Mouse (Mus musculus) kidney, embryonic 16.5 days (tissue): ENCODE data around the gene Ankrd13d. TPM values are rescaled to one million over a fixed set of nuclear protein-coding genes. Genes with fewer than 3 reads are reported as not detected.

Experiments used
- ATAC-seq: fragments of 200-750 bp; cut with Nextera tagmentation; 2 replicates; pipeline ENCODE4 v1.8.0; 2017; ENCODE audit warnings: moderate TSS enrichment; ENCODE audit not compliant: low FRiP score, low TSS enrichment
- H3K27ac ChIP-seq: fragments of 300-500 bp; sonication (generic); 2 replicates; pipeline ENCODE4 v1.5.1; 2014; ENCODE audit warnings: low read length
- H3K27me3 ChIP-seq: fragments of 300-500 bp; sonication (generic); 2 replicates; pipeline ENCODE4 v1.6.1; 2014; ENCODE audit warnings: low read length, control low read depth, mixed read lengths; ENCODE audit not compliant: insufficient read depth
- H3K36me3 ChIP-seq: fragments of 300-500 bp; sonication (generic); 2 replicates; pipeline ENCODE4 v1.6.1; 2014; ENCODE audit warnings: low read length, control low read depth, mixed read lengths; ENCODE audit not compliant: insufficient read depth
- H3K4me1 ChIP-seq: fragments of 300-500 bp; sonication (generic); 2 replicates; pipeline ENCODE4 v1.6.1; 2014; ENCODE audit warnings: low read length, control low read depth, mixed read lengths; ENCODE audit not compliant: insufficient read depth
- H3K4me2 ChIP-seq: fragments of 300-500 bp; sonication (generic); replicated peaks from 2 replicates; pipeline ENCODE4 v1.6.1; 2014; ENCODE audit warnings: low read depth, low read length
- H3K4me3 ChIP-seq: fragments of 300-500 bp; sonication (generic); 2 replicates; pipeline ENCODE4 v1.5.1; 2014; ENCODE audit warnings: mild to moderate bottlenecking, low read length
- H3K9ac ChIP-seq: fragments of 300-500 bp; sonication (generic); replicated peaks from 2 replicates; pipeline ENCODE4 v1.6.1; 2014; ENCODE audit warnings: low read length
- H3K9me3 ChIP-seq: fragments of 300-500 bp; sonication (generic); 2 replicates; pipeline ENCODE4 v1.6.1; 2016; ENCODE audit warnings: low read length, control low read depth
- WGBS: fragments of 180-500 bp; shearing (Covaris S2); extraction: QIAGEN DNeasy Blood & Tissue Kit; methylation state at CpG from one replicate; pipeline ENCODE4 v1.1.7; 2014; 5-methylcytosine and 5-hydroxymethylcytosine counted together
- polyA plus RNA-seq: library from polyadenylated mRNA; unstranded; fragments of >200 nt; fragmentation: Nextera tagmentation; extraction: Ambion mirVana; gene quantifications from 2 replicates; pipeline ENCODE4 v1.2.1, GENCODE M21; 2015

Ankrd13d gene
- polyA plus RNA-seq, 1 experiment from 2014 or later, result 7.4 TPM

DNA sequence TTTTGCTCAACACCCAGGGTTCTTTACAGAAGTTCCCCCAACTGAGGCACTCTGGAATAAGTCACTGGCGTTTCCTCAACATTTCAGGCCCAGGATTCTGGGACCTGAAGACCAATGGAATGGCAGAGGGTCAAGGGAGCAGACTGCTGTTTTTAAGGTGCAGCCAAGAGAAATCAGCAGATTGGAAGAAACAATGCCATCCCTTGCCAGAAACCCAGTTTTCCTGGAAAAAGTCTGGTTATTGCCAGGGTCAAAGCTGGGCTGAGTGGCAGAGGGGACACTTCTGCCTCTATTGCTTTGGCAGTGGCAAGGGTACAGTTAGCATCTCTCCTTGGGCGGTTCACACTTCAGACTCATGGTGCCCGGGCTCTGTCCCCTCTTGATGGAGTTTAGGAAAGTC is 34.2 kb upstream of the Ankrd13d start:
- H3K4me3 ChIP-seq, result no peak overlapping the region
- no peak overlapping the region for H3K9ac ChIP-seq
- ATAC-seq, result no peak
- H3K36me3 ChIP-seq, result peaks cover 62% of the 10 kb centered on the region
- 92% methylated on average over 3 of the region's 3 CpGs for WGBS
- H3K4me2 ChIP-seq, result no peak overlapping the region
- H3K27ac ChIP-seq, result no peak overlapping the region
- H3K9me3 ChIP-seq, result no peaks in the 10 kb centered on the region
- H3K27me3 ChIP-seq, result no peaks in the 10 kb centered on the region
- peaks cover 3% of the 10 kb centered on the region; the same call in 1 of the 2 replicates for H3K4me1 ChIP-seq

DNA sequence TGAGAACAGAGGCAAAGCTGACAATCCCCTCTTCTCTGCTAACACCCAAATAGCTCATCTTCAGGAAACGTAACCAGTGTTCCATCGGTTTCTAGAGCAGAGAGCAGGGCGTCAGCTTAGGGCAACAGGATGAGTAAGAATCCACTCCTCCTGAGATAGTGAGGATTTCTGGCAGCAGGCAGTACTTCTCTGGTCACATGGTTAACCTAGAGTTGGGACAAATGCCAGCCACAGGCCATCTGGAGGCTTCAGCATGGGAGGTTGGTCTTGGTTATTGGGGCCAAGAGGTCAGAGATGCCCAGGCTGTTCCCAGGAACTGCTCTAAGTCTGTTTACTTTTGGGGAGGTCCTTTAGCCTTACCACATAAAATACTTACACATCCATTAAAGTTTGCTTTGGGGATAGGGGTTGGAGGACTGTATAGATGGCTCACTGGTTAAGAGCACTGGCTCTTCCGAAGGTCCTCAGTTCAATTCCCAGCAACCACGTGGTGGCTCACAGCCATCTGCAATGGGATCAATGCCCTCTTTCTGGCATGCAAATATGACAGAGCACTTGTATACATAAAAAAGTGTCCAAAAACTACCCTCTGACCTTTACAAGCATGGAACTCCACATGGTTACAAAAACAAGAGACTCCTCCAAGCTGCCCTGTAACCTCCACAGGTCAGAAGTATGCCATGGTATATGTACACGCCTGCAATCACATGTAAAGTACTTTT is 32.4 kb upstream of the Ankrd13d start:
- WGBS, result 71% methylated on average over 6 of the region's 6 CpGs
- Histone ChIP-seq H3K9me3 (no peaks in the 10 kb centered on the region), H3K27ac (0 out of 2 replicates have a peak overlapping the region, but pooled peaks have one; percentile 10), H3K4me1 (peaks cover 3% of the 10 kb centered on the region; the same call in 1 of the 2 replicates), H3K4me3 (no peak overlapping the region), H3K27me3 (no peaks in the 10 kb centered on the region), H3K4me2 (no peak overlapping the region), H3K9ac (no peak overlapping the region), H3K36me3 (peaks cover 44% of the 10 kb centered on the region)
- no peak for ATAC-seq

DNA sequence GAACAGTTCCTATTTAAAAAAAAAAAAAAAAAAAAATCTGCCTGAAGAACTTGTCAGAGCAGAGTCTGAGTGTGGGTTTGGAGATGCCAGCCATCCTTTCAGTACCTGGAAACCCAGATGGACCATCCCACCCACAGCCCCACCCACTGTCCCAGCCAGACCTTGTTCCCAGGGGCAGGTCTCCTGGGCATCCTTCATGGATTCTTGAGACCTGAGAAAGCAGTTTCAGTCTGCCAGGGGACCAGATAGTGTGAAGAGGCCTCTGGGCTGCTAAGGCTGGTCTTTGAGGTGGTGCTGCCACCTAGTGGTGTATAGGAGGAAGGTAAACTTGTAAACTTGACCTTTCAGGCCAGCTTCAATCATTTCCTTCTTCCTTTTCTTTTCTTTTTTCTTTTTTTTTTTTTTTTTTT is 26.8 kb upstream of the Ankrd13d start:
- Histone ChIP-seq H3K9ac (no peak overlapping the region), H3K27ac (no peak overlapping the region), H3K27me3 (no peaks in the 10 kb centered on the region), H3K36me3 (peaks cover 5% of the 10 kb centered on the region), H3K9me3 (no peaks in the 10 kb centered on the region), H3K4me1 (peaks cover 10% of the 10 kb centered on the region), H3K4me3 (no peak overlapping the region), H3K4me2 (no peak overlapping the region)
- no peak; the same call in 1 of the 2 replicates for ATAC-seq

DNA sequence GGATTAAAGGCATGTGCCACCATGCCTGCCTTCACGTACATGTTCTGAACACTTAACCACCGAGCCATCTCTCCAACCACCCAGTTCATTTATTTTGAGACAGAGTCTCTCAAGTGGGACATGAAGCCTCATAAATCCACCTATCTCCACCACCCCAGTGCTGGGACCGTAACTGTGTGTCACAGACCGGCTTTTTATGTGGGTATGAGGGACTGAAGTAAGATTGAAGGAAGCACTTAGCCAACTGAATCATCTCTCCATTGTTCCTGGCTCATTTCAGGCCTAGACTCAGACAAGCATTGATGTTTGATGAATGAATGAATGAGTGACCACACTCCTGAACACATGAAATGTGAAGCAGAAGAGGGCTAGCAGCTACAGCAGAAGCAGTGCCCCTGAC is 26.4 kb upstream of the Ankrd13d start:
- H3K27ac ChIP-seq, result no peak overlapping the region
- no peak overlapping the region for H3K4me3 ChIP-seq
- no peak overlapping the region for H3K9ac ChIP-seq
- no peak overlapping the region for H3K4me2 ChIP-seq
- peaks cover 5% of the 10 kb centered on the region for H3K36me3 ChIP-seq
- H3K4me1 ChIP-seq, result peaks cover 15% of the 10 kb centered on the region
- no peaks in the 10 kb centered on the region for H3K9me3 ChIP-seq
- 86% methylated on average over 4 of the region's 4 CpGs for WGBS
- no peak for ATAC-seq
- no peaks in the 10 kb centered on the region for H3K27me3 ChIP-seq

DNA sequence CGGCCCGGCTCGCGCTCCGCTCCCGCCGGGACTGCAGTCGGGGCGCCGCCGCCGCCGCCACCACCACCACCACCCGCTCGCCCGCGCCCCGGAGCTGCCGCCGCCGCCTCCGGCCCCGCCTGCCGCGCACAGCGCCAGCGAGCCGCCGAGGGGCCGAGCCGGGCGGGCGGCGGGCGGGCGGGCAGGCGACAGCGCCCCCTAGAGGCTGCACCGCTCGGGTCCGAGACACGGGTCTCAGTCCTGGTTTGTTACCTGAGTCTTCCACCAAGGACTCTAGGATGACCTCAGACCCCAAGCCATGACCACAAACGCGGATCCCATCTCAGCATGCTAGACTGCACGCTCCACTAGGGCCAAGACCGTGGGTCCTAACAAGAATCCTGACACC is 23.2 kb upstream of the Ankrd13d start, which contains the start of gene Grk2:
Grk2 (minus strand) TSS at position 33 of the 388 bp plus-strand sequence.
- Histone ChIP-seq H3K4me2 (peak within 1 kb of the TSS; percentile 77), H3K4me1 (peaks cover 46% of the 10 kb centered on the region), H3K27me3 (no peaks in the 10 kb centered on the region), H3K9me3 (no peaks in the 10 kb centered on the region), H3K36me3 (no peaks in the 10 kb centered on the region), H3K9ac (peak within 1 kb of the TSS; percentile 97), H3K4me3 (peak within 1 kb of the TSS; percentile 98), H3K27ac (peak within 1 kb of the TSS; percentile 85)
- ATAC-seq, result peak; percentile 82
- 0% methylated on average over 14 of the region's 46 CpGs for WGBS

DNA sequence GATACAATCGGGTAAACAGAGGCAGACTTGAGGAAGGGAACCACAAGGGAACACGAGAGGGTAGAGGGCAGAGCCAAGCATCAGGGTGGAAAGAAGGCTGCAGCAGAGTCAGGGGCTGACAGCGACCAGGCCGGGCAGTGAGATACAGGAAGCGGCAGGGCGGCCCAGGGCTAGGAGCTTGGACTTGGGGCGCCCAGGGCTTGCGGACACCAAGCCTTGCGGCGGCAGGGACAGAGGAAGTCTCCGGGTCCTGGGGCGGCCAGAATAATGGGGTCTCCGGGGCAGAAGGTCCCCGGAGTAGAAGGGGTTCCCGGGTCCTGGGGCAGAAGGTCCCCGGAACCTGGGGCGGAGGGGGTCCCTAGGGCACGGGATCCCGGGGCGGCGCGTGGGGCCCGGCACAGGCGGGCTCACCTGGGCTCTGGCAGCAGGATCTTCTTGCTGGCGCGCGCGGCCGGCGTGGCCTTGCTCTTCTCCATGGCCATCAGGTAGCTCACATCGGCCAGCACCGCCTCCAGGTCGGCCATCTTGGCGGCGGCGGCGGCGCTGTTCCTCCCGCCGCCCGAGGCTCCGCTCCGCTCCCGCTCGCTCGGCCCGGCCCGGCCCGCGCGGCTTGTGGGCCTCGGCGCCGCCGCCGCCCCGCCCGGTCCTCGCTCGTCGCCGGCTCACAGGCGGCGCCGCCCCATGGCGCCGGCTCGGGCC is 22.7 kb upstream of the Ankrd13d start:
- WGBS, result under 1% methylated on average over 53 of the region's 68 CpGs
- H3K4me3 ChIP-seq, result peak overlapping the region; percentile 98
- peak overlapping the region; percentile 77 for H3K4me2 ChIP-seq
- peak overlapping the region; percentile 97 for H3K9ac ChIP-seq
- ATAC-seq, result peak; percentile 50
- H3K27me3 ChIP-seq, result no peaks in the 10 kb centered on the region
- H3K4me1 ChIP-seq, result peaks cover 51% of the 10 kb centered on the region
- no peaks in the 10 kb centered on the region for H3K9me3 ChIP-seq
- peak overlapping the region; percentile 85 for H3K27ac ChIP-seq
- no peaks in the 10 kb centered on the region for H3K36me3 ChIP-seq

DNA sequence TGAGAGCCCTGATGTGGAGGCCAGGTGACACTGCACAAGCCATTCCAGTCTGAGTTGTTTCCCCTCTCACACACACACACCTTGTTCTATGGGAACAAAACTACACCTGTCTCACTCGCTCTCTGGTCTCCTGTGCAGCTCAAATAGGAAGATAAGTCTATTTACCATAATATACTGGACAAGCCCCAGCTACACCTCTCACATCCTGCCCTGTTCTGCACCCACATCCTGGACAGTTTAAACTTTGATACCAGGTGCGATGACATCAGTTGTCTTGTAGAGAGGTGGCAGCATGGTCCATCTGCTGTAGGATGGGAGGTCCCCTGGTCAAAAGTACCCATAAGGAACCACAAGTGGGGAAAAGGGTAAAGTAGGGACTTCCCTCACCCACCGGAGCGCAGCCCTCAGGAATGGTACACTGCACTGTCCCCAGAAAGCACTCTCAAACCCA is 22.0 kb upstream of the Ankrd13d start:
- no peak for ATAC-seq
- H3K4me2 ChIP-seq, result peak overlapping the region; percentile 77
- peak overlapping the region; percentile 97 for H3K9ac ChIP-seq
- peak overlapping the region; percentile 98 for H3K4me3 ChIP-seq
- peak overlapping the region; percentile 43 for H3K27ac ChIP-seq
- H3K4me1 ChIP-seq, result peaks cover 57% of the 10 kb centered on the region
- no peaks in the 10 kb centered on the region for H3K36me3 ChIP-seq
- WGBS, result 44% methylated on average over 4 of the region's 4 CpGs
- H3K9me3 ChIP-seq, result no peaks in the 10 kb centered on the region
- H3K27me3 ChIP-seq, result no peaks in the 10 kb centered on the region

DNA sequence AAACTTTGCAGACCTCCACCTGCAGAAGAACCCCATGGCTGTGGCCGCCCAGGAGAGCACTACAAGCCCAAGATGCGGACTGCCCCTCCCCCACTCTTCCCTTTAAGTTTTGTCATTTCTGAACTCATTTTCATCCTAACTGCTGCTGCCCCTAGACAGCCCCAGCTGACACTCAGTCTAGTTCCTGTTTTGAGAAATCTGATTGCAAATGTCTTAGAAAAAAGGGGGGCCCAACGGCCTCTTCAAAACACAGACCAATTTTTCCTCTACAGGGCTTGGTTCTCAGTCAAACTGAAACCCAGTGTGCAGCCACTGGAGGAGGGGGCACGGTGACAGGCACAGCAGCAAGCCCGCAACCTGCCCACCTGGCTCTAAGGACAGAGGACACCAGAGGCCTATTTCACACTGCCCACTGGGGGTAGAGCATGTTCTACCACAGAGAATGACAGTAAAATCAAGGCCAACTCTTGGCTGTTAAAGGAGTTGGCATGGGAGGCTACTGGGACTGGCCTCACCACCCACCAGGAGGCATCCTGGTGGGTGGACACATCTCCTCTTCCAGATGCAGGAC is 21.4 kb upstream of the Ankrd13d start:
- no peaks in the 10 kb centered on the region for H3K9me3 ChIP-seq
- peak overlapping the region; percentile 98 for H3K4me3 ChIP-seq
- peak overlapping the region; percentile 77 for H3K4me2 ChIP-seq
- H3K4me1 ChIP-seq, result peaks cover 63% of the 10 kb centered on the region
- no peak for ATAC-seq
- H3K27me3 ChIP-seq, result no peaks in the 10 kb centered on the region
- H3K36me3 ChIP-seq, result no peaks in the 10 kb centered on the region
- peak overlapping the region; percentile 43 for H3K27ac ChIP-seq
- 68% methylated on average over 5 of the region's 5 CpGs for WGBS
- H3K9ac ChIP-seq, result peak overlapping the region; percentile 97

DNA sequence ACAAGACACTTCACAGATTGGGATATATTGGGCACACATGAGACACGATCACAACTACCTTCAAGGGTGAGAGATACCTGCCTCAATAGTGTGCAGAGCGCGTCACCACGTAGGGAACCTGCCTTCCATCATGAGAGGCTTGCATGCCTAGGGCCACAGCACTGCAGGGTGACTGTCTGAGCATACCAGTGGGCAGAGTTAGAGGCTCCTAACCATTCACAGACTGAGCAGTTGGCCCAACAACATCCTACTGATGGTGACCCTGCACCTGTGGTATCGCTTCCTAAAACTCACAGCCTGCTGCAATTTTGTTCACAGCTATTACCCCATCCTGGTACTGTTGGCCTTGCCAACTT is 20.7 kb upstream of the Ankrd13d start:
- no peak overlapping the region for H3K9ac ChIP-seq
- H3K27me3 ChIP-seq, result no peaks in the 10 kb centered on the region
- H3K4me1 ChIP-seq, result peaks cover 63% of the 10 kb centered on the region
- ATAC-seq, result no peak
- H3K36me3 ChIP-seq, result no peaks in the 10 kb centered on the region
- no peaks in the 10 kb centered on the region for H3K9me3 ChIP-seq
- 95% methylated on average over 5 of the region's 5 CpGs for WGBS
- H3K27ac ChIP-seq, result no peak overlapping the region
- peak overlapping the region; percentile 47; the same call in 1 of the 2 replicates for H3K4me2 ChIP-seq
- no peak overlapping the region for H3K4me3 ChIP-seq
